Mouse (Mus musculus) cerebellum, adult 2 months (tissue): Measurements from ENCODE around the gene Cacnb4.

ENCODE experiments used
- CTCF ChIP-seq: fragments of 200-500 bp; IDR thresholded peaks from 2 replicates; pipeline ENCODE4 v1.5.1; 2011; ENCODE audit warnings: low read depth, mild to moderate bottlenecking, control low read depth, low read length, moderate library complexity, borderline replicate concordance; ENCODE audit not compliant: insufficient read depth
- POLR2A ChIP-seq: fragments of 200-500 bp; IDR thresholded peaks from 2 replicates; pipeline ENCODE4 v1.6.1; 2011; ENCODE audit warnings: low read length, control low read depth, borderline replicate concordance; ENCODE audit not compliant: insufficient read depth

DNA sequence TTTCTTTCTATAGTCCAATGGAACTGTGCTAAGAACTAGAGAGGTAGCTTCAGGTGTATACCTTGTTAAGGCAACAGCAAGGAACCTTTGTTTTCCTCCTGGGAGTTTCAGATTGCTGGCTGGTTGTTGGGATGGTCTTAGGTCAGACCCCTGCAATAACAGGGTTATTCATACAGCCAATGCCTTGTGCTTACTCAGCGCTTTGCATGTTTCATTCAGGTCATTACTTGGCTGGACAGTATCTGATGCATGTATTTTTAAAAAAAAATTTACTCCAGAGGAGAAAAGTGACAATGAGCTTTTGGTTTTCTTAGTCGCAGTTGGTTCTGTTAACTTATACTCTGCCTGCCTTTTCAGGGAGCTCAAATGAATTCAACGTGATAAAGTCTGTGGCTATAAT lies 249.2 kb downstream of the Cacnb4 start:
- TF ChIP-seq CTCF (no peak), POLR2A (no peak)
